Mouse (Mus musculus): ENCODE data around the gene Thumpd1. TPM values are rescaled to one million over a fixed set of nuclear protein-coding genes. Genes with fewer than 3 reads are reported as not detected.
A peak's percentile ranks its signal among the peaks of the same experiment; 100 is the strongest.
"Not testable (repeated sequence)": the region's sequence is repeated elsewhere in the genome, so short reads cannot be mapped to it uniquely, and the experiment has no call there.

Thumpd1 gene
- polyA plus RNA-seq, 1 experiment from 2014 or later: 90.6 TPM

DNA sequence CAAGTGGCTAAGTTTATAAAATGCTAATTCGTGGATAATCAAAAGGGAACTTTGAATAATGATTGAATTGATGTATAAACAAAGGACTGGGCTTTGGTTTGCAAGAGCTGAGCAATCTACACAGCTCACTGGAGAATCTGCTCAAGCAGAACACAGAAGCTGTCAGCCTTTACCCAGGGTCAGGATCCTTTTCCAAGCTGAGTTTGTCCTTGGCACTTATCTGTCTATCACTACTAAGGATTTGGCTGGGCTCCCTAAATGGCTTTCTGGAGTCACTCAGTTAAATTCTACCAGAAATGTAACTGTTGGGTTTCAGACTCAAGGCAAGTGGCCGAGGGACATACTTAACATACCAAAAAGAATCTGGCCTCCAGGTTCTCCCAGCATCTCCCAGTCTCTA, 29.3 kb upstream of the Thumpd1 start:
- H3K4me2 ChIP-seq: no peak overlapping the region
- H3K27me3 ChIP-seq (ENCODE audit: insufficient read depth, low read length): no peaks in the 10 kb centered on the region
- no peaks in the 10 kb centered on the region for H3K36me3 ChIP-seq (ENCODE audit: insufficient read depth)
- no peak for TF ChIP-seq CTCF (IDR thresholded peaks at IDR 0.05; ENCODE audit: low read depth)
- H3K9ac ChIP-seq: no peak overlapping the region
- 41% methylated on average over 2 of the region's 2 CpGs for WGBS
- no peaks in the 10 kb centered on the region for H3K9me3 ChIP-seq (ENCODE audit: low read depth, low read length)
- no peak overlapping the region for H3K4me3 ChIP-seq (ENCODE audit: low read depth, low read length)
- H3K4me1 ChIP-seq (ENCODE audit: insufficient read depth): no peaks in the 10 kb centered on the region
- no peak overlapping the region for H3K27ac ChIP-seq (ENCODE audit: low read depth)
- ATAC-seq (ENCODE audit: insufficient read depth): no peak
- no peak for DNase-seq

DNA sequence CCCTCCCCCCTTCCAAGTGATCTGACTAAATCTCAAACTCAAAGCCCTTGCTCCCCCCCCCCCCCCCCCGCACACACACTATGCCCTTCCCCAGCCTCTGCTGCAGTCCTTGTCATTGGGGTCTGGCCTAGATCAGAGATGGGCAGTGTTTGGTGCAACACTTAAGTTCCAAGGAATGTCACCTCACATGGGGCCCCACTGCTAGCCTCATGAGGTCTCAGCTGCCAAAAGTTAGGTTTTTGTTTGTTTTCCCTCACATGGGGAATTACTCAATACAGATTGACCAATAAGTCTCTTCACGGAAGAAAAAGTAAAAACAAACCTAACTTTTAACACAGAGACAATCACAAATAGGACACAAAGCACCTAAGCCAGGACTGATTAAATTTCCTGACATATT, 28.2 kb upstream of the Thumpd1 start:
- TF ChIP-seq CTCF (IDR thresholded peaks at IDR 0.05; ENCODE audit: low read depth): no peak
- no peak overlapping the region for H3K27ac ChIP-seq (ENCODE audit: low read depth)
- H3K27me3 ChIP-seq (ENCODE audit: insufficient read depth, low read length): no peaks in the 10 kb centered on the region
- ATAC-seq (ENCODE audit: insufficient read depth): no peak
- H3K36me3 ChIP-seq (ENCODE audit: insufficient read depth): no peaks in the 10 kb centered on the region
- no peak overlapping the region for H3K4me3 ChIP-seq (ENCODE audit: low read depth, low read length)
- no peaks in the 10 kb centered on the region for H3K9me3 ChIP-seq (ENCODE audit: low read depth, low read length)
- no peaks in the 10 kb centered on the region for H3K4me1 ChIP-seq (ENCODE audit: insufficient read depth)
- no peak for DNase-seq
- 51% methylated on average over 1 of the region's 2 CpGs for WGBS
- H3K4me2 ChIP-seq: no peak overlapping the region
- H3K9ac ChIP-seq: no peak overlapping the region

DNA sequence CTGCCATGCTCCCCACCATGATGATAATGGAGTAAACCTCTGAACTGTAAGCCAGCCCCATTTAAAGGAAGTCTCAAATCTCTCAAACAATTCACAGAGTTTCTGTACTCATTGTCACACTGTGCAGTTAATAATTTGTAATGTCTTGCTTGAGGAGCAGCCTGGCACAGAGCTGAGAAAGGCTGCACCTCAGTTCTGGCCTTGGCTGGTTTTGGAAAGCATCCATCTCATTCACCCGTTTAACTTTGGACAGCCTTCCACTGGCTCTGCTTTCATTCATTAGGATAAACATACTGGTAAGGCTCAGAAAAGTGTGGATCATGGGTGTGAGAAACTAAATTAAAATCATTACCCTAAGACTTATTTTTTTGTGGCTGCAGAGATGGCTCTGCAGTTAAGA, 25.3 kb upstream of the Thumpd1 start:
- H3K4me2 ChIP-seq: no peak overlapping the region
- WGBS: 58% methylated on average over 1 of the region's 1 CpGs

DNA sequence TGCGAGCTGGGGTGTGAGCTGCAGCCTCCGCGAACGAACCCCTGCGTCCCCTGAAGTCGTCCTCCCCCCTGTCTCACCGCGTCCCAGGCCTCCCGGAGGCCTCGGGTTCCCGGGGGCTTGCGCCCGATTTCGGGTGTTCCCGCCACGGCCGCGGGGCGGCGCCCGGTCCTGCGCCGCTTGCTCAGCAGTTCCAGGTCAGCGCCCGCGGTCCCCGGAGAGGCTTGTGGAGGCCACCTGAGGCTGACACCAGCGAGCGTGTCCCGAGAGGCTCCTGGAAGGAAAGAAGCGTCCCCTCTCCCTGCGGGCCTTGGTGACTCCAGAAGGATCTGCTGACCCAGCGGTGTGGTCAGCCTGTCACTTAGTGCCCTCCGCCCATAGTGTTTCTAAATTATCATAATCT, 23.7 kb upstream of the Thumpd1 start:
- DNase-seq: peak; percentile 50
- 8% methylated on average over 33 of the region's 34 CpGs for WGBS
- no peaks in the 10 kb centered on the region for H3K27me3 ChIP-seq (ENCODE audit: insufficient read depth, low read length)

More for the DNA sequence above, 25.3 kb upstream of the Thumpd1 start:
- Histone ChIP-seq H3K36me3 (ENCODE audit: insufficient read depth) (no peaks in the 10 kb centered on the region), H3K27me3 (ENCODE audit: insufficient read depth, low read length) (no peaks in the 10 kb centered on the region), H3K4me1 (ENCODE audit: insufficient read depth) (no peaks in the 10 kb centered on the region), H3K9me3 (ENCODE audit: low read depth, low read length) (no peaks in the 10 kb centered on the region), H3K9ac (no peak overlapping the region), H3K4me3 (ENCODE audit: low read depth, low read length) (no peak overlapping the region), H3K27ac (ENCODE audit: low read depth) (no peak overlapping the region)
- TF ChIP-seq CTCF (IDR thresholded peaks at IDR 0.05; ENCODE audit: low read depth): no peak
- DNase-seq (no peak), ATAC-seq (ENCODE audit: insufficient read depth) (no peak)

DNA sequence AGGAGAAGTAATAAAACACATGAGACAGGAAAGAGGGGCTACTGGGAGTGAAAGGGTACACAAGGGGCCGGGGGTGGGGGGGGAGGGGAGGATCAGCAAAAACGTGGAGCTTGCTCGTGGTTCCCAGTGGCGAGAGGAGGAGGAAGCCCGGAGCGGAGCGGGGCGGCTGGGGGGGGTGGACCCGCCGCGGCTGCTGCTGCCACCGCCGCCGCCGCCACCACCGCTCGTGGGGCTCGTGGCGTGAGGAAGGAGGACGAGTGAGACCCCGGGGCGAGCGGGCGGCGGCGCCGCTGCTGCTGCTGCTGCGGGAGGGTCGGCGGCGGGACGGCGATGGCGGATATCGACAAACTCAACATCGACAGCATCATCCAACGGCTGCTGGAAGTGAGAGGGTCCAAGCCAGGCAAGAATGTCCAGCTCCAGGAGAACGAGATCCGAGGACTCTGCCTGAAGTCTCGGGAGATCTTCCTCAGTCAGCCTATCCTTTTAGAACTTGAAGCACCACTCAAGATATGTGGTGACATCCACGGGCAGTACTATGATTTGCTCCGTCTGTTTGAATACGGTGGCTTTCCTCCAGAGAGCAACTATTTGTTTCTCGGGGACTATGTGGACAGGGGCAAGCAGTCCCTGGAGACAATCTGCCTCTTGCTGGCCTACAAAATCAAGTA, 19.3 kb upstream of the Thumpd1 start:
- WGBS: 5% methylated on average over 25 of the region's 44 CpGs
- not testable (repeated sequence) for H3K27me3 ChIP-seq (ENCODE audit: insufficient read depth, low read length); DNase-seq; H3K27ac ChIP-seq (ENCODE audit: low read depth); H3K9me3 ChIP-seq (ENCODE audit: low read depth, low read length); H3K4me1 ChIP-seq (ENCODE audit: insufficient read depth); H3K36me3 ChIP-seq (ENCODE audit: insufficient read depth)
- peak overlapping the region; percentile 29; the same call in 1 of the 2 replicates for H3K9ac ChIP-seq
- peak overlapping the region; percentile 31 for H3K4me3 ChIP-seq (ENCODE audit: low read depth, low read length)
- ATAC-seq (ENCODE audit: insufficient read depth): peak; percentile 87
- peak overlapping the region; percentile 54 for H3K4me2 ChIP-seq

More for the DNA sequence above, 23.7 kb upstream of the Thumpd1 start:
- no peaks in the 10 kb centered on the region for H3K36me3 ChIP-seq (ENCODE audit: insufficient read depth)
- no peak for TF ChIP-seq CTCF (IDR thresholded peaks at IDR 0.05; ENCODE audit: low read depth)
- 0 out of 2 replicates have a peak, but pooled peaks have one; percentile 25 for ATAC-seq (ENCODE audit: insufficient read depth)
- H3K9ac ChIP-seq: peak overlapping the region; percentile 32; the same call in 1 of the 2 replicates
- H3K27ac ChIP-seq (ENCODE audit: low read depth): no peak overlapping the region
- H3K4me2 ChIP-seq: peak overlapping the region; percentile 53
- H3K4me3 ChIP-seq (ENCODE audit: low read depth, low read length): peak overlapping the region; percentile 14; the same call in 1 of the 2 replicates
- H3K4me1 ChIP-seq (ENCODE audit: insufficient read depth): no peaks in the 10 kb centered on the region
- H3K9me3 ChIP-seq (ENCODE audit: low read depth, low read length): no peaks in the 10 kb centered on the region

DNA sequence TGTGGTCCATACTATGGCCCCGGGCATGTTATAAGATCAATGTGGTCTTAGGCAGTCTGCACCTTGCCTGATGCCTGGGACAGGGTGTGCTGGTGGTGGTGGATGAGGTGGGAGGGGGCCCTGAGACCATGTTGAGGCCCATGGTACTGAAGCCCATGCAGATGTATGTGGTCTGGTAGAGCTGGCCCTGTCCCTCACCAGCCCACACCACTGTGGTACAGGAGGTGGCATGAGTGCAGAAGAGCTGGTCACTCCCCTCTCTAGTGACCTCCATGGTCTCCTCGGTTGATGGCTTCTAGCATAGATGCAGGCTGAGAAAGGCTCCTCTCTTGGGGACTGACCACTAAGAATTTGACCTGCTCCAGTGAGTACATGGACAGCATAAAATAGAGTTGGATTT, 18.3 kb upstream of the Thumpd1 start:
- Histone ChIP-seq H3K27me3 (ENCODE audit: insufficient read depth, low read length) (no peaks in the 10 kb centered on the region), H3K4me2 (no peak overlapping the region), H3K27ac (ENCODE audit: low read depth) (no peak overlapping the region), H3K36me3 (ENCODE audit: insufficient read depth) (no peaks in the 10 kb centered on the region), H3K4me1 (ENCODE audit: insufficient read depth) (no peaks in the 10 kb centered on the region), H3K4me3 (ENCODE audit: low read depth, low read length) (no peak overlapping the region), H3K9me3 (ENCODE audit: low read depth, low read length) (no peaks in the 10 kb centered on the region), H3K9ac (no peak overlapping the region)
- no peak for TF ChIP-seq CTCF (IDR thresholded peaks at IDR 0.05; ENCODE audit: low read depth)
- ATAC-seq (ENCODE audit: insufficient read depth): no peak
- no peak for DNase-seq
- 72% methylated on average over 2 of the region's 2 CpGs for WGBS

DNA sequence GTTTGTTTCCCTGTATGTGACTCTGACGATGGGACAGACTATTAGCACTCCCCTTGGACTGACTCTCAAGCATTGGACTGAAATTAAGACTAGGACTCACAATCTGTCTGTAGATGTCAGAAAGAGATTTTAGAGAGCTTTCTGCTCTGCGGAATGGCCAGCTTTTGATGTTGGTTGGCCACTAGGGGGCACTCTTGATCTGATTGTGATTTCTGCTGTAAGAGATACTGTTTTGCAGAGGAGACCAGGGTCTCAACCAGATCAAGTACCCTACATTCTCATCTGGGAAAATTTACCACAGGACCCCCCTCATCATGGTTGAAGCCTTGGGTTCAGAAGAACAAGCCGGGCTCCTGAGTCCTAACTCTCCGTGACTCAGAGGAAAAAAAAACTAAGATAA, 10.7 kb upstream of the Thumpd1 start:
- DNase-seq: peak; percentile 53
- not testable (repeated sequence) for H3K4me1 ChIP-seq (ENCODE audit: insufficient read depth); H3K27me3 ChIP-seq (ENCODE audit: insufficient read depth, low read length); H3K9me3 ChIP-seq (ENCODE audit: low read depth, low read length); H3K36me3 ChIP-seq (ENCODE audit: insufficient read depth); H3K4me3 ChIP-seq (ENCODE audit: low read depth, low read length); H3K9ac ChIP-seq; H3K4me2 ChIP-seq; ATAC-seq (ENCODE audit: insufficient read depth); H3K27ac ChIP-seq (ENCODE audit: low read depth)
- 79% methylated on average over 4 of the region's 4 CpGs for WGBS
- peak; percentile 44 for TF ChIP-seq CTCF (IDR thresholded peaks at IDR 0.05; ENCODE audit: low read depth)
